Mouse (Mus musculus): Measurements from ENCODE around the gene Hivep1.

GRCm38 (mm10) chr13:42090751-42091150 is 38.9 kb downstream of the Hivep1 start:
- no peak for TF ChIP-seq CTCF (IDR thresholded peaks at IDR 0.05; ENCODE audit: low read depth)
- no peak for TF ChIP-seq EP300 (IDR thresholded peaks at IDR 0.05; ENCODE audit: low read depth)
